Mouse (Mus musculus): ENCODE measurements around the gene Rdh11.

DNA sequence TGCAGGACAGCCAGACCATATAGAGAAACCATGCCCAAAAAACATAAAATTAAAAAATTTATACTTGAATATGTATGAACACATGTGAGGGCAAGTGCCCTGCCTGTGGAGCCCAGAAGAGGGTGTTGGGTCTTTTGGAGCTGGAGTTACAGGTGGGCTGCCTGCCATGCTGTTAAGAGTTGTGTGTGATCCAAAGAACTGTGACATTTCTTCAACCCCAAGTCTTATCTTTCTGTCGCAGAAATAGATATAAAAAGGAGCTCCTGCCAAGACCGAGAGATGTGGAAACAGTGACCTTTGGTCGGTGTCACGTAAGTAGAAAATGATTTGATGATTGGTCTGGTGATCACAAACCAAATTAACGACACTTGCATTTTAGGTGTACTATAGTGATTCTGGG is 18.4 kb downstream of the Rdh11 start:
- TF ChIP-seq POLR2A (IDR thresholded peaks at IDR 0.05; ENCODE audit: borderline replicate concordance, extremely low read depth, insufficient read depth, insufficient read length, poor library complexity, severe bottlenecking) (no peak), CTCF (IDR thresholded peaks at IDR 0.05; ENCODE audit: borderline replicate concordance, extremely low read depth, insufficient read depth, insufficient read length) (no peak)

Data from brain, embryonic 14.5 days (tissue).